Mouse (Mus musculus) A20 (cell line): Measurements from ENCODE around the gene Aebp1.
A peak's percentile ranks its signal among the peaks of the same experiment; 100 is the strongest.

ENCODE experiments used
- DNase-seq: peaks from one replicate; pipeline ENCODE4 v3.0.0-alpha.2; 2011; ENCODE audit warnings: low read depth, low spot score

Gene Aebp1

GRCm38 (mm10) chr11:5893807-5894206 is 32.1 kb downstream of the Aebp1 start:
- no peak for DNase-seq

GRCm38 (mm10) chr11:5897230-5897629 is 35.5 kb downstream of the Aebp1 start:
- no peak for DNase-seq

GRCm38 (mm10) chr11:5897839-5898238 is 36.1 kb downstream of the Aebp1 start:
- no peak for DNase-seq

- no peak for DNase-seq
These were observed 36.8 kb downstream of the Aebp1 start, which contains the start of gene Myl7 for GRCm38 (mm10) chr11:5898531-5898930. Myl7 (minus strand) TSS chr11:5898782.

- DNase-seq, result no peak
These were observed 37.5 kb downstream of the Aebp1 start for GRCm38 (mm10) chr11:5899286-5899685.

- DNase-seq, result no peak
These were observed 39.6 kb downstream of the Aebp1 start for GRCm38 (mm10) chr11:5901320-5901719.

- DNase-seq, result no peak
These were observed 40.2 kb downstream of the Aebp1 start for GRCm38 (mm10) chr11:5901950-5902349.

- DNase-seq, result no peak
These were observed 40.6 kb downstream of the Aebp1 start for GRCm38 (mm10) chr11:5902390-5902789.

GRCm38 (mm10) chr11:5903844-5904243 is 42.1 kb downstream of the Aebp1 start:
- no peak for DNase-seq

GRCm38 (mm10) chr11:5904357-5904756 is 42.6 kb downstream of the Aebp1 start:
- DNase-seq, result no peak

- no peak for DNase-seq
These were observed 43.1 kb downstream of the Aebp1 start for GRCm38 (mm10) chr11:5904871-5905270.

GRCm38 (mm10) chr11:5905778-5906518 is 44.2 kb downstream of the Aebp1 start:
- no peak for DNase-seq

- no peak for DNase-seq
These were observed 45.3 kb downstream of the Aebp1 start for GRCm38 (mm10) chr11:5907096-5907495.

GRCm38 (mm10) chr11:5908642-5909041 is 46.9 kb downstream of the Aebp1 start:
- DNase-seq, result no peak

- peak; percentile 68 for DNase-seq
These were observed 50.9 kb downstream of the Aebp1 start for GRCm38 (mm10) chr11:5912635-5913034.

- DNase-seq, result no peak
These were observed 51.5 kb downstream of the Aebp1 start for GRCm38 (mm10) chr11:5913256-5913655.

GRCm38 (mm10) chr11:5913936-5914335 is 52.2 kb downstream of the Aebp1 start:
- no peak for DNase-seq

GRCm38 (mm10) chr11:5914940-5915339 is 53.2 kb downstream of the Aebp1 start:
- DNase-seq, result no peak

GRCm38 (mm10) chr11:5915429-5916177 is 53.9 kb downstream of the Aebp1 start:
- DNase-seq, result no peak

- no peak for DNase-seq
These were observed 54.4 kb downstream of the Aebp1 start for GRCm38 (mm10) chr11:5916178-5916548.

- DNase-seq, result no peak
These were observed 56.4 kb downstream of the Aebp1 start for GRCm38 (mm10) chr11:5918111-5918510.

- no peak for DNase-seq
These were observed 57.9 kb downstream of the Aebp1 start for GRCm38 (mm10) chr11:5919606-5920005.
